Mouse (Mus musculus) adrenal gland, postnatal 25 days (tissue): ENCODE results near the gene Dexi. TPM values are rescaled to one million over a fixed set of nuclear protein-coding genes. Genes with fewer than 3 reads are reported as not detected.

Source experiments
- DNase-seq: peaks from one replicate; pipeline ENCODE4 v3.0.0; 2021; ENCODE audit warnings: mixed read lengths
- long read RNA-seq: library from polyadenylated mRNA; stranded (forward); transcript quantifications from one replicate; pipeline ENCODE4 v2.0.0, GENCODE M21; 2021
- total RNA-seq: library from RNA; stranded (reverse); gene quantifications from 2 replicates; pipeline ENCODE4 v1.2.3, GENCODE M21; 2021

Dexi gene
- 17.8 and 21.8 TPM in 2 replicates for total RNA-seq
- long read RNA-seq, transcript Dexi-201 (2 exons, 1,389 nt): major isoform, 16 of 27 reads
- long read RNA-seq, partial matches to known transcripts: 0 of 27 reads
- long read RNA-seq, other reads (novel, unspliced or antisense): 11 of 27 reads

DNA sequence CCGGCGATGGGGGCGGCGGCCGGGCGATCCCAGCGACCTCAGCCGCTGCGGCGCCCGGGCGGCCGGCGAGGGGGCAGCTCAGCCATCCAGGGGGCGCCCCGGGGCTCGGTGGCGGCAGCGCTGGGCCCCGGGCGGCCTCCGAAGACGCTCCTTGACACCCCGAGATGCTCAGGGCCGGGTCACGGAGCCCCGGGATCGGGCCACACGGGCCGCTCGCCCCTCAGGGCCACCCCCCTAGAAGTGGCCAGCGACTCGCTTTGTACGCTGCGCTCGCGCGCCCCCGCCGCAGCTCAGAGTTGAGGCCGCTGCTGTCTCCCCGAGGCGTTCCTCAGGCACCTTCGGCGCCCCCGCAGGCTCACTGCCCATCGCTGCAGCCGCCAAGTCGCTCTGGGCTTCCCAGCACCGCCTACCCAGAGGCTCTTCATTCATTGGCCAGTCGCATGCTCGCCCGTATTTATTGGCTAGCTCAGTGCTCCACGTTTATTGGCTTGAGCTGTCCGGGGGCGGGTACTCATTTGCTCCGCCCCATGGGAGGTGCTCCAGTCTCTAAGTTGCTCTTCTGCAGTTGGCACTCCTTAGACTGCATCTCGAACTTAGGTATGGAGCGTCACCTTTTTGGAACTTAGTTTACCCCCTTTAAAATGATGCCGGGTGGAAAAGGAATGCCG lies at the start of gene Dexi:
Gene Dexi, minus strand, starts transcription at position 357 of the 668 bp plus-strand sequence.
- peak; percentile 92 for DNase-seq

GRCm38 (mm10) chr16:10586546-10586945 lies 43.7 kb upstream of the Dexi start:
- DNase-seq: no peak

DNA sequence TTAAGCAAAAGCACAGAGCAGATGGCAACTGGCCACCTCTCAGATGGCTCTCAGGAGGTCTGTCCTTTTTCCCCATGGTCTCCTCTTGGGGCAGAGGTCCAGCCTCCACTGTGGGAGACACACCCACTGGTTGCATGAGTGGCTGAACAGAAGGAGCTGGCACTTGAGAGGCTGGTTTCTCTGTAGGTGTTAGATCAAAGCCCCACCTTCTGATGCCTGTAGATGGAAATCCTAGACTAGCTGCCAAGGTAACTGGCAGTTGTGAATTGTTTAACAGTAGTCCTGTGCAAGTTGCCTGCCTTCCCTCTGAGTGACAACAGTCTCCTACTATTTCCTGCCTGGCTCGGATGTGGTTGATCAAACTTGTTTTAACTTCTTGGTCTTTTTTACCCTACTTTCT lies 42.3 kb upstream of the Dexi start:
- peak; percentile 15 for DNase-seq

GRCm38 (mm10) chr16:10581234-10581898 lies 38.5 kb upstream of the Dexi start:
- no peak for DNase-seq

DNA sequence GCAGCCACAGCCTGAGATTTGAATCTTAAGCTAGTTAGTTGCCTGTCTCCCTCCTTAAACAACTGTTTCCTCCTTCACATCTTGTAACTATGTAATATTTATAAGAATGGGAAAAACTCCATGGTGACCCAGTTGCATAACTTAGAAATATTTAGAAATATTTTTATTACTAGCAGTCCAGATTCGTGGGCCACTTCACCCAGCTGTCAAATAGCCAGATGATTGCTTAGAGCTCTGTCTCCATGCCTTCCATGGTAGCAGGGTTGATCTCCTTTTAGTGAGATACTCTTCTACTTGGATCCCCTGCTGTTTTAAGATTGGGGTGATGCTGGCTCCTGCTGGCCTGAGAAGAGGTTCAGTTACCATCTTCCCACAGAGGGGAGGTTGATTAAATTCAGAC lies 35.5 kb upstream of the Dexi start:
- DNase-seq: no peak

DNA sequence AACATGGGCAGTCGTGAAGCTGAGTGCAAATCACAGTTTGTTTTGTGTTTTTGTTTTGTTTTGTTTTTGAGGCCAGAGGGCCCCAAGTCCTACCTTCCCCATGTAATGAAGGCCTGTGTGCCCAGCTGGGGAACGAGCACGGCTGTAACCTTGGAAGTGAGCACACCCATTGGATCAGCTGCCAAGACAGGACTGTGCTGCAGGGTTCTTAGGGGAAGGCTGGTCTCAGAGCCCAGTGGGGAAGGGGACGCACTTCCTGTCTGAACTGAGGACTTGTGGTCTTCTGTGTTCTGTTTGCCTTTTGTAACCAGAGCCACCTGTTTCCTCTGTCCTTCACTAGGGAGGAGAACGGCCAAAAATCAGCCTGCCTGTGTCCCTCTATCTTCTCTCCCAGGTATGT lies 34.7 kb upstream of the Dexi start:
- DNase-seq: peak; percentile 23

DNA sequence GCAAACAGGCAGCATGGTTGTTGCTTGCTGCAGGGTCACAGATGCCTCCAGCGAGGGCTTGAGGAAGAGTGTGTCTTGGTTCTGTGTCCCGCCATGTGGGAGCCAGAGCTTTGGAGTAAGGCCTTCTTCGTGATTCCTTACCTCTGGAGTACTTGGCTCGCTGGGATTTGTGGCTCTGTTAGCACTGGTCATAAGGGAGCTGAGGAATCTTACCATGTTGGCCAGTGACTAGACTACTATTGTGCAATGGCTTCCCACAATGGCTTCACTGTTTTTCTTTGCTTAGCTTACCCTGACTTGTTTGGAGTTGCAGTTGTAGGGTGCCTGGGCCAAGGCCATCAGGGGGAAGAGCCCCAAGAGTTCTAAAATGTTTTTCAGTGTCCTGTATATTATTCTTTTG lies 33.1 kb upstream of the Dexi start:
- DNase-seq: no peak

DNA sequence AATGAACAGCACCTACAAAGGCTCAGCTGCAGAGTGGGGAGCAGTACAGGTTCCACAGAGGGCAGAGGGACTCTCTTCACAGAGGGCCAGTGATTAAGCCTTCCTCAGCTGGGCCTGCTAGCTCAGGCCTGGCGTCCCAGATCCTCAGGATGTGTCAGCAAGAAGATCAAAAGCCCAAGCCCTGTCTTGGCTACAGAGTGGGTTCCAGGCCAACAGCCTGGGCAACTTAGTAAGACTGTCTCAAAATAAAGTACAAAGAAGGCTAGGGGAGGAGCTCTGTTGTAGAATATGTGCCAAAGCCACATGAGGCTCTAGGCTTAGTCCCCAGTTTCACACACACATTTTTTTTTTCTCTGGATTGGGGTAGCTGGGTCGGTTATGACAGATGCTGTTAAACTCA lies 32.1 kb upstream of the Dexi start:
- DNase-seq: no peak

DNA sequence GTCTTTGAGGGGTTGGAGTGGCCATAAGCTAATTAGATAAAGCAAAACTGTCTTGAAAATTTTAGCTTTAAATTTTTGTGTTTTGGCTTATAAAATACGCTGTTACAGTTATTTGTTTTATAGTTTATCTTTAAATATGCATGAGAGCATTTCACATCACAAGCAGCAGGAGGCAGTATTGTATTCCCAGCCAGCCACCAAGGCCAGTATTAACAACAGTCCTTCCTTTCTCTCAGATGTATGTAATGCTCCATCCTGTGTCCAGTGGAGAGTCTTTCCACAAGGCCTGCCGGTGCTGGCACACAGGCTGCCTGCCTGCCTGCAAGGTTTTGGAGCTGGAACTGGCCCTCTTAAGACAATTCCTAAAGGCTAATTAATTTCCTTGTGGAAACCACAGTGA lies 29.0 kb upstream of the Dexi start:
- no peak for DNase-seq

GRCm38 (mm10) chr16:10570708-10571107 lies 27.9 kb upstream of the Dexi start:
- peak; percentile 63 for DNase-seq

DNA sequence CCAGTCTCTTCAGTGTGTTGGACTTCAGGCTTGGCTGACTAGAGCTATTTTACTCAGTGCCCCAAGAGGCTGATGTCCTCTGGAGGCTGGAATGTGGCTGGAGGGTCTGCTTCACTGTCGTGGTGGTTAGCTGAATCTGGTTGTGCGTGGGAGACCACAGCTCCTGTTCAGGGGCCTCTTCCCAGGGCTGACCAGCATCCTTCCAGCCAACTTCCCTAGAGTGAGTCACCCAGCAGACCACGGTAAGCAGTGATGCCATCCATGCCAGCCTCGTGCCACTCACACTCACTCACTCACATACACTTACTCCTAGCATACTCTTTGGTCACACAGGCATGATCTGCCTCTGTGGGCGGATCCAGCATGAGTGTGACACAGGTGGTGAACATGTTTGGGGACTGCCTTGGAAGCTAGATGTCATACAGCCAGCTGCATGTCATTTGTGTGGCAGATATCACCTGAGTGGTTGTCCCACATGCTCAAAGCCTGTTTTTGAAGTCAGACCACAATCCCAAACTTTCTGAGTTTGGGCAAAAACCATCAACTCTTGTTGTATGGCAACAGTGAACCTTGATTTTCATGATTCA lies 27.0 kb upstream of the Dexi start:
- DNase-seq: no peak

- DNase-seq: no peak
Measured at GRCm38 (mm10) chr16:10567153-10567552, 24.3 kb upstream of the Dexi start.

GRCm38 (mm10) chr16:10565278-10565885 lies 22.5 kb upstream of the Dexi start:
- peak; percentile 63 for DNase-seq

- no peak for DNase-seq
Measured at GRCm38 (mm10) chr16:10559991-10560390, 17.1 kb upstream of the Dexi start.

- no peak for DNase-seq
Measured at GRCm38 (mm10) chr16:10553858-10554257, 11.0 kb upstream of the Dexi start.

DNA sequence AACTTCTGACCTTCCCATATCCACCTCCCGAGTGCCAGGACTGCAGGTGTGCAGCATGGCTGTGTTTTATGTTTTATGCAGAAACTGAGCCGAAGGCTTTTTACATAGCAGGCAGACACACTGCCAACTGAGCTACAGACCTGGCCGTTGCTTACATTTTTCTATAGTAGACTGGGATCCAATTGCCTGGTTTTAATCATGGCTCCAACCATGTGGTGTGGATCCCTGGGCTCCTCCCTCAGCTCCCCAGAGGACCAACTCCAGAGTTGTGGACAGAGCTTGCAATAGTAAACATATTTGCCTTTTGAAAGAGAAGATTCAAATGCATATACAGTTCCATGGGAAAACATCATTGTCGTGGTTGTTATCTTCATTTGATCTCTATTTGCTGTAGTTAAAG lies 8.7 kb upstream of the Dexi start:
- no peak for DNase-seq

DNA sequence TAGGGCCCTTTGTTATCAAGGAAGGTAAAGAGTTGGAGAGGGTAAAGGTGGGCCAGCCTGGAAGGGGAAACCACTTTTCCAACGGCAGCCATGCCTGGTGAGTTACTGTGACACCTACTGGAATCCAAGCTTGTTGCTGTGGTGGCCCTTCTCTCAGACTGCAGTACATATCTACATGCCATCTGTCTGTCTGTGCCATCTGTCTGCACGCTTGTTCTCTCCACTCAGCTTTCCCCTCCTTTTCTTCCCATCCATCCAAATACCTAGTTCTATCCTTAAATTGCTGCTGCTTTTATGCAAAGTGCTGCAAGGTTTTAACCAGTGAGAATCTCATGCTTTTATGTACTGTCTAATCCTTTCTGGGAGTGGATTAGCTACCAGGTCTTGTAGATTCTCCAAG lies 6.7 kb upstream of the Dexi start:
- no peak for DNase-seq

DNA sequence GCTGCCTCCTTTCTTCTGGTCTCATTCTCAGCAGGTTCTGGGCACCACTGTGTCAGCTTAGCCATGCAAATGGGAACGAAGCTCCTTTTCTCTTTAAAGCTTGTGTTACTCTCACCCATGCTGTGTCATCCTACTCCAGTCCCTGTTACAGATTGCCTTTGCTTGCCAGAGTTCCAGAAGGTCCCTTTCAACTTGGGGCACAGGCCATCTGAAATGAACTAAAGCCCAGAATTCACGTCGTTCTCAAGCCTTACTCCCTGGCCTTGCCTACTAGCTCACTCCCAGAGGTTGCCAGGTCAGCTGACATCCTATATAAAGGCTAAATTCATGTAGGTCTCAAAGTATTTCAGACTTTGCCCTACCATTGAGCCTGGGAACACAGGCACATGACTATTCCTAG lies 6.1 kb upstream of the Dexi start:
- no peak for DNase-seq

GRCm38 (mm10) chr16:10546865-10547264 lies 4.0 kb upstream of the Dexi start:
- DNase-seq: no peak

DNA sequence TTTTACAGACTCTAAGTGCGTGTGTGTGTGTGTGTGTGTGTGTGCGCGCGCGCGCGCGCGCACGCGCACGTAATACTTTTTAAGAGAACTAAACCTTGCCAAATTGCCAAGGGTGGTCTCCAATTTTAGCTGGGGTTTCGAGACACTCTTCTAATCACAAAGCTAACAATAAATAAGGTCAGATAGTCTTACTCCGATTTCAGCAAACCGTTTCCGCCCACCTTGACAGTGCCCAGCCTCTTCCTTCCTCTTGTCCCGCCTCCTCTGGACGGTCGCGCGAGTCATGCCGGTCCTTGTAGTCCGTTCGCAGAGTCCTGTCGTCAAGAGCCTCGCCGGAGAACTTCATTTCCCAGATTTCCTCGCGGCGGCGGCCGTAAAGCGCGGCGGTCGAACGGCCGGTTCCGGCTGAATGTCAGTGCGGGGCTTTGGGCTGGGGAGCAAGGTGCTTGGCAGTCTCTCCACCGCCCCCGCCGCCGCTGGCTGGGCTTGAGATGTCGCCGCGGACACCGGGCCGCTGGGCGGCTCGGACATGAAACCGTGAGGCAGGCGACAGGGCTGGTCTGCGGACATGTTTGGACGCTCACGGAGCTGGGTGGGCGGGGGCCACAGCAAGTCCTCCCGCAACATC lies 2.3 kb upstream of the Dexi start, which contains the start of gene Clec16a:
Gene Clec16a, plus strand, starts transcription at position 345 of the 628 bp plus-strand sequence.
- peak; percentile 93 for DNase-seq

DNA sequence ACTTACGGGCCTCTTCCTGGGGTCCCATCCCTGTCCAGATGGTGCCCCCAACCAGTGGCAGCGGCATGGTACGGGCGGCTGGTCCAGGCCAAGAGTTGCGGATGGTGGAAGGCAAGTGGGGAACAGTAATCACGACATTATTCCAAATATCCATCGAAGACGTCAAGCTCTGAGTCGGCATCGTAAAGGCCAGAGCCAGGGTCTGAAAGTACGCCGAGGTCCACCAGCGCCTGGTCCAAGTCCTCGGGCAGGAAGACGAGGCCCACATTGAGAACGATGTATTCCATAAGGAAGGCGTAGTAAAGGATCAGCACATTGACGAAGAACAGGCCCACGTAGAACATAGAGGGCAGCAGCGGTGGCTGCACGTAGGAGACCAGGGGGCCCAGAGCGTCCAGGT lies 588 bp downstream of the Dexi start:
- DNase-seq: no peak

GRCm38 (mm10) chr16:10541598-10541930 lies 1.3 kb downstream of the Dexi start:
- DNase-seq: no peak
